Mouse (Mus musculus) layer of hippocampus, adult 9-11 months (tissue): ENCODE results near the gene Celsr1.
"Not testable (repeated sequence)": the region's sequence is repeated elsewhere in the genome, so short reads cannot be mapped to it uniquely, and the experiment has no call there.

Experiments used
- DNase-seq: peaks from one replicate; pipeline ENCODE4 v3.0.0; 2022

The Celsr1 gene

DNA sequence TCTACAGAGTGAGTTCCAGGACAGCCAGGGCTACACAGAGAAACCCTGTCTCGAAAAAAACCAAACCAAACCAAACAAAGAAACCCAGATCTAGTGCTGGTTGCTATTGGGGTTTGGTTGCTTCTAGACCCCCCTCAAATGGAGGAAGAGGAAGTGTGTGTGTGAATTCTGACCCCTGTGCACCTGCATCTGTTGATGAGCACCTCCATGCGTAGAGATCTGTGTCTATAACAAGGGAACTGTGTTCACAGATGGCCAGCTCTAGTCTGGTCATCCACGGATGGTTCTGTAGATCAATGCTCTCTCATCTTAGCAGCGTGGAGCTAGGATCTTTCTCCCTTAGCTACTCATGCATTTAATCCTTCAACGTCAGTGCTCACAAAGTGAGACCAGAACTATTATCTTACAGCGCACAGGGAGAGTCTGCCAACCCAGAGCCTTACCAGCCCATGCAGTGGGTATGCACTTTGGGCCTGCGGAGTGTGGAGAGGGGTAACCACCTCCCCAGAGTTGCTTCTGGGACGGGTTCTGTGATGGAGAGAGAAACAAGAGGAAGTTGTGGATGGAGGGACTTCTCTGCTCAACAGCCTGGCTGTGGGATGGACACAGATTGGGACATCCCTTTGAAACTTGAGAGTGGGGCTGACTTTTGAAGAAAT lies 30.7 kb upstream of the Celsr1 start:
- no peak for DNase-seq

DNA sequence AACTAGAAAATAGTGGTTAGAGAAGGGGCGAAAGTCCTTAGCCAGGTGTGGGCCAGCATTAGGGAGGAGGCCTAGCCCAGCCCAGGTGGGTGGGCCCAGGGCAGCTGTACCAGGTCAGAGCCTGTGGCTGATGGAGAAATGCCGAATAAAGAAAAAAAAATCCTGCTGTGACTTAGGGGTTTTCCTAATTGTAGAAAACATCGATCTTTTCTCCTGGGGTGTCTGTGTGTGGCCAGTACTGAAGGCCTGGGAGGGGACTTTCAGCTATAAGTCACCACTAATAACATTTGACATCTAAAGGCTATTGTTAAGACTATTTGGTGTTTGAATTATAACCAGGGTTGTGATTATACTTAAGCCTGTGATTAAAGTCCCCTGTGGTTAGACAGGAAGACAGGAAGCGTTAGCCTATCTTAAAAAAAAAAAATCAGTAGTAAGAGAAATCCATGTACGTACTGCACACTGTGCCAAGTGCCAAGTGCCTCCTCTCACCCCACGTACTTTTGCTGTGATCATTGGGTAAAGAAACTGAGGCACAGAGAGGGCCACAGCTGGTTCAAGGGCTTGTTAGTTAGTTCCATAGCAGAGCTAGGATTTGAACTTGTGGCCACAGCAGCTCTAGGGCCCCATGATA lies 28.4 kb upstream of the Celsr1 start:
- DNase-seq, result no peak

DNA sequence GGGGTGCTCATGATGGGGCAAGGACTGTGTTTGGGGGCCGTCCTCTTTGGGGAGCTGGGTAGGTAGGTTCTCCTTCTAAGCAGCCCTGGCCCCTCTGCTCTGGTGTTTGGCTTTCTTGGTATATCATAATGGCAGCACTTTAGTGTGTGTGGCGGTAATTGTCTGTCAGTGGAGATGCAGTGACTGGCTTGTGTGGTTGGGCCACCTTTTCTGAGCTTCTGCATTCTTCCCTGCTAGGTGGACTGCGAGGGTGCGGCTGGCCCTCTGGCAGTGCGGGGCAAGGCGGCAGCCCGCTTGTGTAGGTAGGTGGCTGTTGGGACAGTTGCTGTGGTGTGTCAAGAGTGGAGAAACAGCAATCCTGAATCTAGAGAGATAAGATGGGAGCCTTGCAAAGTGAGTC lies 27.6 kb upstream of the Celsr1 start:
- no peak for DNase-seq

DNA sequence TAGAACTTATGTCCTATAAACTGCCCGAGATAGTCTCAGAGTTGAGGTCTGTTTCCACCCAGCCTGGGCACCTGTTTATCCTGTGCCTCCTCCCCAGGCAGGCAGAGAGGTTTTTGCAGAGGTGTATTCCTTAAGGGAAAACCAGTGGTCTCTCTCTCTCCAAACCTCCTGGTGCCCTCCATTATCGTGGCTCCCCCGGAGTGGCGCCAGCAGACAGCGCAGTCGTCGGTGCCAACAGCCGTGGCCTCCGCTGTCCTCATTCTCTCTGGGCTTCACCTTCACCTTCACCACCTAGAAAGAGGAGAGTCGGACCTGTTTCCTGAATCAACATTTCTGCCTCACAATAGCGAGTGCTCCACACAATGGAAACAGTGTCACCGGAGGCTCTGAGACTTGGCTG lies 27.0 kb upstream of the Celsr1 start:
- no peak for DNase-seq

DNA sequence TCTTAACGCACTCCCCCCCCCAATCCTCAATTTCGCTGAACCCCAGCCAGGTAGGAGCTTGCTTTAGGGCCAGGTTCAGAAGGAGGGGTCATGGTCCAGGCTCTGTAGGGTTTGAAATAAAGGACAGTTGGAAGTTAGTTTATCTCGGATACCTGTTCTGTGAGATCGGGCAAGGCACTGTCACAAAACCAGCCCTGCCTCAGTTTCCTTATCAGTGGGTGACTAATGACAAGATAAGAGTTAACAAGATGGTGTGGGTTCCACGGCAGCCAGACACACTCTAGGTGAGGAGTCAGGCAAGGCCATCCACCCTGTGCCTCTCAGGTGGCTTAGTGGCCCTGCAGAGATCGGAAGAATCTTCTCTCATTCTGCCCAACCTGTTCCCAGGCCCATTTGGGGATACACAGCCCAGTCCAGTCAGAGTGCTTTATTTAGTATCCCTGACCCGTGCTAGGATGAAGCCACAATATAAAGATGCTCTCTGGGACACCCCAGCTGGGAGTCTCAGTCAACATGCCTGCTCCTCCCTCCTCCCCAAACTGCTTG lies 26.3 kb upstream of the Celsr1 start:
- DNase-seq, result no peak

DNA sequence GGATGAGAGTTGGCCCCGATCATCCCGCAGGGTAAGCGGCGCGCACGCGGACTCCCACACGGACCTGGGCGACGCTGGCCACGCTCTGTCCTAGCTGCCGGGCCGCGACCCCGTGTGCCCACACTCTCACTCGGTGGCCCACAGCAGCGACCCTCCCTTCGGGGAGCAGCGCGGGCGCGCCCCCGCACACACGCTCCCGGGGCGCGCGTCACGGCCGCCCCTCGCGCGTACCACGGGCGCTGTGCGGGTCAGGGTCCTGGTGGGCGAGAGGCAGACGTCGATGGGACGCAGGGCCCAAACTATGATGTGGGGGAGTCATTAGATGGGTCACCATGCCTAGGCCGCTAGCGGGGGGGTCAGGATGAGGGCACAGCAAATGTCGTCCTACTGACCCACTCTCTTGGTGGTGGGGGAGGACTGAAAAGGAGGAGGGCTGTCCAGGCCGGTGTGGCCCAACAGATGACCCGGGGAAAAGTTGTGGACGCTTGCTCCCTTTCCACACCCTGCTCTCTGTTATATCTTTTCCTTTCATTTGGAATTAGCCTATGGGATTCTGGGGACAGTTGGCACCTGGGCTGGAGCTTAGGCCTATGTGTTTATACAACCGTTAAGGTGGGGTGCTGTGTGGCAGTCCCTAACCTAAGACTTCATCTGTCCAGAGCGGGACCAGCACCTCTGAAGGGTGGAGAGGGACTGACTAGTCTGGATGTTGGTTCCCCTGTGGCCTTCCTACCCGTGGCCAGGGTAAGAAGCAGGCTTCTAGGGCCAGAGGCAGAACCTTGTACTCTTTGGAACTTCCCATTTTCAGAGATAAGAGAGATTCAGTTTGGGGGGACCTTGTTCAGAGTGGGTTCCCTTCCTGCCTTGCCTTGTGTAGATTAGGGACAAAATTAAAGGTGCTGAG lies 25.6 kb upstream of the Celsr1 start:
- DNase-seq, result no peak

DNA sequence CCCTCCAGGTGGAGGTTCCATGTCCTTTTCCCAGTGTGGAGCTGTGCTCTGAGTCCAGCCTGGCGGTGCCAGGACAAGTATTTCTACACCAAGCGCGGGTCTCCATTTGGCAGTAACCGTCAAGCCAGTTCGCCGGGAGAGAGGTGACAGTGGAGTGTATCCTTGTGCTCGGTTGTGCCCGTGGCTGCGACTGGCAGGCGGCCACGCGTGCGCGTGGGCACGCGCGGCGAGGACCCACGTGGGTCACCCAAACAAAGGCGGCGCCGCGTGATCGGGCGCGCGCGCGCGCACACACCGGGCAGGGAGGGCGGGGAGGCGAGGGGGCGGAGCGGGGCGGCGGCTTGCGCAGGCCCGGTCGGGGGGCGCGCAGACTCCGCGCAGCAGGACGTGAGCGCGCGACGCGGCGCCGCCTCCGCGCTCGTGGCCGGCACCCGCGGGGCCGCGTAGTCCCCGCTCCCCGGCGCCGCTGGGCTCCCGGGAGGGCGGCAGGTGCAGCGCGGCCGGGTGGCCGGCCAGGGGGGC lies 24.9 kb upstream of the Celsr1 start:
- DNase-seq, result peak; percentile 89

DNA sequence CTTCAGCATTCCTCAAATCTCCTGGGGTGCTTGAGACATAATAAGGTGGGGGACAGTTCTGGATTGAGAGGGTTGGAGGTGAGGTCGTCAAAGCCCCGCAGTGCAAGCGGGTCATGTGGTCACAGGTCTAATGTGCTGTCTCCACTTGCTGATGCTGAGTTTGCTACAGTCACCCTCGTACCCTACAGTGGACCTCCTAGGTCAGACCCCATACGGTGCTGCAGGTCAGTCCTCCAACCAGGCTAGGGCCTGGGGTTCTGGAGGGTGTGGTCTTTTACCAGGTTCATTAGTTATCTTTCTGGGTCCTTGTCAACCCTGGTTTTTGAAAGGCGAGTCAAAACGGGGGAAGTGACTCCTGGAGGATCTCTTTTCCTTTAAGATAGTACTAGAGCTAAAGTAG lies 24.3 kb upstream of the Celsr1 start:
- no peak for DNase-seq

DNA sequence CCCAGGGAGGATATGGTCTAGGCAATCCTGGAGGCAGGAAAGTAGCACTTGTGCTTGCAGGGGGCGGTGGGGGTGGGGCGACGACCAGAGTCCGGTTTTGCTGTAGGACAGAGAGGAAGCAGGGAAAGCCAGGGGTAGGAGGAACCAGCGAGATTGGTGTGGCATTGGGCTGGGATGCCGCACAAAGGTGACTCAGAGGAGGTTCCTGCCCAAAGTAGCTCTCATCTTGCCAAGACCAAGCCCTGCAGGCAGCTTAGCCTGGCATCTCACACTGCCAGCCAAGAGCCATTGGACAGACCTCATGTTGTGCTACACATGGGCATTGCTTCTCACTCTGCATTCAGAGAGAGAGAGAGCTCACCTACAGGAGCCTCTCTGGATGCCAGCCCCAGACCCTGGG lies 23.8 kb upstream of the Celsr1 start, which contains the start of gene Gramd4:
Gene Gramd4, plus strand, starts transcription at position 283 of the 400 bp plus-strand sequence.
- DNase-seq, result no peak

DNA sequence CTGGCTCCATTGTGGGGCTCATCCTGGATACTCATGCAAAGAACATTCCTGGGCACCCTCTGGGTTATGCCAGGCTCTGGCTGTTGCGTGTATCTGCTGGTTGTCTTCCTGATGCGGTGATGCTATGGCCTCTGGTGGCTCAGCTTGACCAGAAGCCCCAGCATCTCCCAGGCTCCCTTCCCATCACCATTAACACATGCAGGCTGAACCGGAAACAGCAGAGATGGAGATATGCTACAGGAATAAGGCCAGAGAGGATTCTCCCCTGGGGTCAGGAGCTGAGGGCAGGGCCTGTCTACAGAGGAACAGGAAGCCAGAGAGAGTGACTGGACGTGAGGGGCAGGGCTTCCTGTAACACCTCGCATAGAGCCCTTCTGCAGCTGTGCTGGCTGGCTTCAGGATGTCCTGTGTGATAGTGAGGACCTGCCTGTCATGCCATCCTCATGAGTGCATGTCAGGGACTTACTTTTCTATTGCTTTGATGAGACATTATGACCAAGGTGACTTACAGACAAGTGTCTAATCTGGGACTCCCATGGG lies 22.7 kb upstream of the Celsr1 start:
- DNase-seq, result no peak

DNA sequence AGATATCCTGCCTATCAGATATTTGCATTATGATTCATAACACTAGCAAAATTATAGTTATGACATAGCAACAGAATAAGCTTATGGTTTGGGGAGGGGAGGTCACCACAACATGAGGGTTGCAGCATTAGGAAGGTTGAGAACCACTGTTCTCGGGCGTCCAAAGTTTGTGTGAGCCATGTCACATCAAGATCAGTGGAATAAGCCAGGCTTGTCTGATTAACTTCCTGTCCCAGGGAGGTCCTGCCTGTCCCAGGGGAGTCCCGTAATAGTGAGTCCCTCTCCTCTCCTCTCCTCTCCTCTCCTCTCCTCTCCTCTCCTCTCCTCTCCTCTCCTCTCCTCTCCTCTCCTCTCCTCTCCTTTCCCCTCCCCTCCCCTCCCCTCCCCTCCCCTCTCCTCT lies 21.3 kb upstream of the Celsr1 start:
- not testable (repeated sequence) for DNase-seq

DNA sequence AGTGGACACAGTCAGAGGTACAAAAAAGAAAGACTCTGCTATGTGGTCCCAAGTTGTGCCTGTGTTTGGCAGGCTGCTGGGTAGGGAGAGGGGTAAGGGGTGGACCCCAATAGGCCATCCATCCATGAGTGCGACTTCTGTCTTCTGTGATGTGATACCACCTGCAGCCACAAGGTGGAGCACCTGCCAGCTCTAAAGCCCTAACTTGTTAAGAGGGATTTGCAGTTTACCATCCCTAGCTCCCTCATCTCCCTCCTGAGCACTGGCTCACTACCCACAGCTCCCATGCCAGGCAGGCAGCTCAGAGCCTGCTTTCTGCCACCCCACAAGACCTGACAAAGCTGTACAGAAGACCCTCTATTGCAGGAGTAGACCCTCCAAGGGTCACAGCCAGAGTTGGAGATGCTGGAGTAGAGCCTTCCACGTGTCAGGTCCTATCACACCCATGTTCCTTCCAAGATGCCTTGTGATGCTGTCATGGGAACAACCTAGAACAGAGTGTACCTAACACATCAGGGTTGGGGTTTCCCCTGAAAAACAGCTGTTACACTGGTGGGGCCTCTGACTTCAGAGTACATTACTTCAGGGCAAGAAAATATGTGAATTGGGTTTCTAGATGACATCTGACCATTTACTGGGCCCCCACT lies 20.4 kb upstream of the Celsr1 start:
- DNase-seq, result peak; percentile 67

DNA sequence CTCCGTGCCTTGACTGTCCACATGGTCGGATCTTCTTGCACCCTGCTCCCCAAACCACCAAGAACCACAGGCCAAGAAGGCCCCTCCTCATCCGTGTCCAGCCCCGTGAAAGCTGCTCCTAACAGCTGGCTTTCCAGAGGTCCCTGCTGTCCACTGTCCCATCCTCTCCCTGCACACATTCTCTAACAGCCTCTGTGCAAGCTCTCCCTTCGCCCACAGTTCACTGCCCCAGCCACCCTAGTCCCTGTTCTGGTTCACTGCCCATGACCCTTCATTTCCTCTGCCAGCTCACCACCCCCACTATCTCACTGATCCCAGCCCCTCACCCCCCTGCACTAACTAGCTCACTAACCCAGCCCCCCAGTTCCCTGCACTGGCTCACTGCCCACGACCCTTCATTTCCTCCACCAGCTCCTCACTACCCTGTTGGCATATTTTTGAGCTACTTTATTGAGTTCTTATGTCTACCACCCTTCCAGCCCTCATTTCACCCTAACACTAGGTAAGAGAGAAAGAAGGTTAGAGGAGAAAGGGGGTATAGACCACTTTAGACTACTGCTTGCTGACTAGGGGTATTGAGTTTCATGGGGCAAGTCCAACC lies 18.4 kb upstream of the Celsr1 start:
- DNase-seq, result no peak

DNA sequence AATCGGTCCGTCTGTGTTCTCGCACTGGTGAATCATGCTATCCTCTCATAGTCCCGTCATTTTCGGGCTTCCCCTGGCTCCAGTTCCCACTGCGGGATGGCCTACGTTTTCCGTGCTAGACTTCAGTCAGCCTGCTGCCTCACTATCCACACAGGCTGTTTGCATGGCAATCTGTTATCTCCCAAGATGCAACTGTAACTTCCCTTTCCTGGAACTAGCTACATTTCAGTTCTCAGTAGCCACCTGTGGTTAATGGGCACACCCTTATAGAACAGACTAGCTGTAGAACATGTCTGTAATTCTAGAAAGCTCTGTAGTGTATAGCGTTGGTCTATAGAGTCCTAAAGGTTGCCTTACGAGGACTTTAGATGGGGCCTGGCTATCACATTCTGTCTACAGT lies 17.6 kb upstream of the Celsr1 start:
- DNase-seq, result no peak

DNA sequence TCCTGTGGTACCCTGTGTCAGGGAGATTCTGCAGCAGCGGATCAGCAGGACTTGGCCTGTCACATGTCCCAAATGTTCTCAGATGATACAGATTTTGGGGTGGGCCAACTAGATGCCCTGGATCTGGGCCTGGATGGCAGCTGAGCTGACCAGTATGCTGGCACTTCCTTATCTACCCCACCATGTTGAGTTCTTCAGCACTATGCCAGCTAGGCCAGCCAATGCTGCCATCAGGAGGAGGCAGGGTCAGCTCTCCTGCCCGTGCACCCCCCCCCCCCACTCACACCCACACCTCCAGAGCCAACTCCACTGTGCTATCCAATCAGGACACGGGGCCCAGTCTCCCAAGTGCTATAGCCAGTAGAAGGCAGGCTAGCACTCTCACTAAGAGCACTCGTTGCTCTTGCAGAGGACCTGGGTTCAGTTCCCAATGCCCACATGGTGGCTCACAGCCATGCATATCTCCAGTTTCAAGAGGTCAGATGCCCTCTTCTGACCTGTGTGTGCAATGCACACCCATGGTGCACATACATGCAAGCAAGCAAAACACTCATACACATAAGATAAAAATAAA lies 16.7 kb upstream of the Celsr1 start:
- no peak for DNase-seq

DNA sequence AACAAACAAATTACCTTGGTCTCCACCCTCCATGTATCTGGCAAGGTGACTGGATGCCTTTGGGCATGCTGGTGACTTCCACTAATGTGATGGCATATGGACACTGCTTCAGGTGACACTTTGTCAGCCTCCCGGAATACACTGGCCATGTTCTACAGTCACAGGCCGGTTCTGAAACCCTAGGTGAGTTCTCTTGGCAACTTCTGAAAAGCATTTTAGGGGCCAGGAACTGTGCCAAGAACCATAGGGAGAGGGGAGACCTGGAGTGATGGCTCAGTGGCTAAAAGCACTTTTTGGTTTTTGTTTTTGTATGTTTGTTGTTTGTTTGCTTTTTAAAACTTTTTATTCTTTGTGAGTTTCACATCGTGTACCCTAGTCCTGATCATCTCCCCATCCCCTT lies 15.9 kb upstream of the Celsr1 start:
- DNase-seq, result no peak

DNA sequence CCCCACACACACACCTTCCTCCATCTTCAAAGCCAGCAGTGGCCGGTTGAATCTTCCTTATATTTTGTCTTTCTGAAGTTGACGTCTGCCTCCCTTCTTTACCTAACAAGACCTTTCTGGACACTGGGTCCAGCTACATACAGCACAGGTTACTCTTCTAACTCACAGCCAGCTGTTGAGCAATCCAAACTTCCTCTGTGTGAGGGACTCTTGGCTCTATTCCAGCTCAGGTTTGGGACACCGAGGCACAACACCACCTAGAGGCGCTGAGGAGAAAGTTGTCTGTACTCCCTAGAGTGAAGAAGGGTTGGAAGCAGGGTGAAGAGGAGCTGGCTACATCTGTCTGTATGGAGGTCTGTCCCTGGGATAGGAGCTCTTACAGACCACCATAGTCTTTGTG lies 8.8 kb upstream of the Celsr1 start:
- no peak for DNase-seq

DNA sequence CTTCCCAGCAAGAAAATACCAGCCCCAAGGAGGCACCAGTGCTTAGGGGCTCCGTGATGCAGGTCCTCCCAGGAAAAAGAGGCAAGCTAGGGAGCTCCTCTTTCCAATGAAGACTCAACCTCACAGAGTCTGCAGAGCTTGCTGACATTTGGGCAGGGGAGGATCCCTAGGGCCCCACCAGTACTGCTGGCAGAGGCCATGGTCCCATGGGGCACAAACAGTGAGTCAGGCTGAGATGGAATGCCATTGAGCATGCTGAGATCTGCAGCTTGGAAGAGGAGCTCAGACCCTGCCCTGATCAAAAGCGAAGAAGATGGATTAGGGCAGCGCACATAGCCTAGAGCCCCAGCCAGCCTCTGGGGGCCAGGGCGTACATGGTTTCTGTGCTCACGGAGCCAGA lies 7.8 kb upstream of the Celsr1 start:
- no peak for DNase-seq

DNA sequence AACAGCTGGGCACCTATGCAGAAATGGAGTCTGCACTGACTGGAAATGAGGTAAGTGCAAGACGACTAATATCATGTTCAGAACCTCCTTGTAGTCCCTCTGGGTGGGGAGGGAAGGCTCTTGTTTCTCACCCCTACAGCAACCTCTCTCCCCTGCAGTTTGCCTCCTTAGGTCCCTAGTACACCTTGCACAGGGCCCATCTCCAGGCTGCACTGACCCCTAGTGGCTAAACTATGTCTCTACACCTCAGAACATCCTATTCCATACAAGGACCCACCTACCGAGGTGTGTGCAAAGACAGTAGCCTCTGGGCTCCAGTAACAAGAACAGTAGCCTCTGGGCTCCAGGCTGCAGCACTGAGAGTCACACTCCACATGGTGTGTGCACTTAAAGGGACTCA lies 5.2 kb upstream of the Celsr1 start:
- DNase-seq, result no peak

DNA sequence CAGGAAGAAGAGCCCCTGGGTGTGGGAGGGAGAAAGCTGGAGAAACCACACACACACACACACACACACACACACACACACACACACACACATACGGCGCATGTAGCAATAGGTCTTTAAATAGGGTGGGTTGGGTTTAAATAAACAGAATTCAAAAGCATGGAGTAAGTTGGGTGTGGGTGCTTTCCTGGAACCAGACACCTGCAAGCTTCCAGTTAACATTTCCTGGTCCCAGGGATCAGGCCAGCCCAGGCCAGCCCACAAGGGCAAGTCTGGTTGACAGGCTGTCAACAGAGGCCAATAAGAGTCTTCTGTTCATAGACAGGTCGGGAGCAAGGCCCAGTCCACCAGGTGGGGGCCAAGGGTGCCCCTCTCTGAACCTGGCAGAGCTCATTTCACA lies 2.3 kb upstream of the Celsr1 start:
- no peak for DNase-seq

DNA sequence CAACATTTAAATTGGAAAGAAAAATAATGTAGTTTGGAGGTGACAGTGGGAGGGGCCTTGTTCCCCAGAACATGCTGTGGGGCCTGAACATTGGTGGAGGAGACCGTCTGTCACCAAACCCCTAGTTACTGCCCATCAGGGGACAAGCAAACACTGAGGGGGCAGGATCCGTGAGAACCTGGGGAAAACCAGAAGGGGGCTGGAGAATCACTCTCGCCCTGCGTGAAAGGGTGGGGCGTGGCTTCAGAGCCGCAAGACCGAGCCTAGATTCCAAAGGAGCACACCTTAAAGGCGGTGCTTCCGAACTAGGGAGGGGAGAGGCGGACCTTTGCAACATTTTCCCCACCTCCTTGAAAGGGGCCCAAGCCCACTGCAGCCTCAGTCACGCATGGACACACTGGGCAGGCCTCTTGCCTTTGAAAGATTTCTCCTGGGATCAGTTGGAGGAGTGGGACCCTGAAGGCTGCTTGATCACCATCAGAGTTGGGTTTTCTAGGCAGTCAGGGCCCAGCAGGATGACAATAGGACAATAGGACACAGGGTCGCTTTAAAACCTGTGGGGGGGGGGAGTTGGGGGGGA lies 1.3 kb upstream of the Celsr1 start:
- DNase-seq, result no peak
